Mouse (Mus musculus) liver, adult 2 months (tissue): Measurements from ENCODE around the gene Scn4b. TPM values are rescaled to one million over a fixed set of nuclear protein-coding genes. Genes with fewer than 3 reads are reported as not detected.

Experiments
- DNase-seq: peaks from one replicate; pipeline ENCODE4 v3.0.0-alpha.2; 2011; ENCODE audit warnings: low read depth, low spot score; ENCODE audit errors: extremely low read depth
- H3K27ac ChIP-seq: fragments of 200-500 bp; replicated peaks from 2 replicates; pipeline ENCODE4 v1.5.1; 2012; ENCODE audit warnings: low read depth, mild to moderate bottlenecking, control low read depth, inconsistent platforms, low read length; ENCODE audit not compliant: insufficient read depth
- H3K27me3 ChIP-seq: fragments of 200-500 bp; 2 replicates; pipeline ENCODE4 v1.6.1; 2012; ENCODE audit warnings: mild to moderate bottlenecking, moderate library complexity, low read length, inconsistent platforms; ENCODE audit not compliant: control insufficient read depth, insufficient read depth
- H3K36me3 ChIP-seq: fragments of 200-500 bp; 2 replicates; pipeline ENCODE4 v1.6.1; 2012; ENCODE audit warnings: low read length, inconsistent platforms; ENCODE audit not compliant: control insufficient read depth, insufficient read depth
- H3K4me1 ChIP-seq: fragments of 200-500 bp; 2 replicates; pipeline ENCODE4 v1.6.1; 2011; ENCODE audit warnings: low read length; ENCODE audit not compliant: control insufficient read depth, insufficient read depth
- H3K4me3 ChIP-seq: fragments of 200-500 bp; 2 replicates; pipeline ENCODE4 v1.5.1; 2011; ENCODE audit warnings: low read depth, mild to moderate bottlenecking, control low read depth, low read length, moderate library complexity; ENCODE audit not compliant: insufficient read depth
- H3K79me2 ChIP-seq: fragments of 200-500 bp; 2 replicates; pipeline ENCODE4 v1.6.1; 2012; ENCODE audit warnings: inconsistent platforms, mild to moderate bottlenecking, low read length, moderate library complexity; ENCODE audit not compliant: control insufficient read depth, insufficient read depth
- H3K9ac ChIP-seq: fragments of 200-500 bp; 2 replicates; pipeline ENCODE4 v1.6.1; 2012; ENCODE audit warnings: low read depth, mild to moderate bottlenecking, control low read depth, inconsistent platforms, low read length
- CTCF ChIP-seq: fragments of 200-500 bp; IDR thresholded peaks from 2 replicates; pipeline ENCODE4 v1.5.1; 2011; ENCODE audit warnings: low read depth, low read length, control low read depth
- POLR2A ChIP-seq: fragments of 200-500 bp; IDR thresholded peaks from 2 replicates; pipeline ENCODE4 v1.6.1; 2011; ENCODE audit warnings: low read length, control low read depth; ENCODE audit not compliant: insufficient read depth; ENCODE audit errors: extremely low read depth
- WGBS: fragments of 180-500 bp; shearing (Covaris S2); methylation state at CpG from one replicate; pipeline ENCODE4 v1.1.7; 2018; 5-methylcytosine and 5-hydroxymethylcytosine counted together
- polyA plus RNA-seq: library from polyadenylated mRNA; depleted of rRNA; stranded (reverse); fragments of >200 nt; gene quantifications from 2 replicates; pipeline ENCODE4 v1.2.3, GENCODE M21; 2012
- total RNA-seq: library from RNA; depleted of rRNA; stranded (reverse); fragments of >200 nt; gene quantifications from 2 replicates; pipeline ENCODE4 v1.2.3, GENCODE M21; 2014

The Scn4b gene
- total and polyA plus RNA-seq, 2 experiments = 0.02 to 0.28 TPM

- Histone ChIP-seq H3K4me1 (peaks cover 16% of the 10 kb centered on the region), H3K4me3 (no peak overlapping the region), H3K36me3 (no peaks in the 10 kb centered on the region), H3K27me3 (no peaks in the 10 kb centered on the region), H3K27ac (no peak overlapping the region), H3K79me2 (no peaks in the 10 kb centered on the region), H3K9ac (no peak overlapping the region)
- TF ChIP-seq POLR2A = no peak
- no peak for TF ChIP-seq CTCF
- WGBS = 89% methylated on average over 4 of the region's 4 CpGs
- DNase-seq = no peak
Observed at GRCm38 (mm10) chr9:45185250-45185649, 47.1 kb downstream of the Scn4b start.

GRCm38 (mm10) chr9:45188570-45189563, 50.7 kb downstream of the Scn4b start:
- Histone ChIP-seq H3K27ac (peak overlapping the region; percentile 97), H3K27me3 (no peaks in the 10 kb centered on the region), H3K4me3 (no peak overlapping the region), H3K4me1 (peaks cover 12% of the 10 kb centered on the region), H3K9ac (no peak overlapping the region), H3K79me2 (no peaks in the 10 kb centered on the region), H3K36me3 (no peaks in the 10 kb centered on the region)
- peak; percentile 97 for DNase-seq
- 34% methylated on average over 10 of the region's 10 CpGs for WGBS
- no peak for TF ChIP-seq POLR2A
- no peak for TF ChIP-seq CTCF

GRCm38 (mm10) chr9:45189661-45190174, 51.5 kb downstream of the Scn4b start:
- H3K27me3 ChIP-seq = no peaks in the 10 kb centered on the region
- TF ChIP-seq CTCF (no peak), POLR2A (no peak)
- peak; percentile 91 for DNase-seq
- no peaks in the 10 kb centered on the region for H3K36me3 ChIP-seq
- peak overlapping the region; percentile 97; the same call in 1 of the 2 replicates for H3K27ac ChIP-seq
- no peak overlapping the region for H3K9ac ChIP-seq
- no peak overlapping the region for H3K4me3 ChIP-seq
- 45% methylated on average over 4 of the region's 4 CpGs for WGBS
- peaks cover 12% of the 10 kb centered on the region for H3K4me1 ChIP-seq
- H3K79me2 ChIP-seq = no peaks in the 10 kb centered on the region

- no peak for DNase-seq
- 84% methylated on average over 4 of the region's 4 CpGs for WGBS
- no peaks in the 10 kb centered on the region for H3K79me2 ChIP-seq
Observed at GRCm38 (mm10) chr9:45195468-45195867, 57.3 kb downstream of the Scn4b start.

GRCm38 (mm10) chr9:45196125-45196830, 58.1 kb downstream of the Scn4b start:
- Histone ChIP-seq H3K27me3 (no peaks in the 10 kb centered on the region), H3K36me3 (no peaks in the 10 kb centered on the region), H3K79me2 (no peaks in the 10 kb centered on the region), H3K4me1 (peaks cover 10% of the 10 kb centered on the region), H3K9ac (no peak overlapping the region), H3K4me3 (no peak overlapping the region), H3K27ac (no peak overlapping the region)
- WGBS = 91% methylated on average over 8 of the region's 8 CpGs
- DNase-seq = no peak
- TF ChIP-seq CTCF (no peak), POLR2A (no peak)

More at GRCm38 (mm10) chr9:45195468-45195867, 57.3 kb downstream of the Scn4b start:
- Histone ChIP-seq H3K4me3 (no peak overlapping the region), H3K27ac (no peak overlapping the region), H3K9ac (no peak overlapping the region), H3K27me3 (no peaks in the 10 kb centered on the region), H3K4me1 (peaks cover 5% of the 10 kb centered on the region), H3K36me3 (no peaks in the 10 kb centered on the region)
- TF ChIP-seq POLR2A (no peak), CTCF (no peak)
